17 mouse cellular contexts compared by ENCODE assay signal in genomic region chr1:98192671-98193070, GRCm38 (mm10).
DNase-seq lines count a peak whose midpoint lies in the region; ATAC-seq lines count a peak whose summit lies in the region.
"Had no signal": no experiment of that assay in that cellular context is flagged by ENCODE, and none has a peak within 500 bp of the region (broad histone marks: within the 10 kb centered on the region; RNA-seq: fewer than 3 reads in every experiment).

No protein-coding gene starts in this region.

- H3K9ac ChIP-seq in hindbrain, embryonic 13.5 days = no peak overlapping the region
- H3K9ac ChIP-seq in forebrain, embryonic 15.5 days (replicated peaks) = no peak overlapping the region
- H3K9ac ChIP-seq in midbrain, embryonic 15.5 days = no peak overlapping the region
- H3K9ac ChIP-seq: liver, embryonic 12.5 days; lung, embryonic 14.5 days had no signal

- no peaks in the 10 kb centered on the region for H3K27me3 ChIP-seq in hindbrain, embryonic 13.5 days
- H3K27me3 ChIP-seq in hindbrain, embryonic 10.5 days (ENCODE audit: insufficient read depth, poor library complexity, severe bottlenecking) = no peaks in the 10 kb centered on the region
- H3K27me3 ChIP-seq in forebrain, embryonic 15.5 days = no peaks in the 10 kb centered on the region
- no peaks in the 10 kb centered on the region for H3K27me3 ChIP-seq in midbrain, embryonic 15.5 days (replicated peaks)
- H3K27me3 ChIP-seq: liver, embryonic 12.5 days had no signal

- no peak for DNase-seq in hindbrain, embryonic 10.5 days (ENCODE audit: low spot score)
- DNase-seq in Muller cell, postnatal 12 days (ENCODE audit: inconsistent ontology term) = peak; percentile 78
- DNase-seq in urinary bladder, adult 2 months (ENCODE audit: low spot score) = no peak
- DNase-seq: adrenal gland, postnatal 36 days; B cell, adult 2 months; gastrocnemius, postnatal 25 days; heart, postnatal 14 days; kidney, adult 9 months; lung, embryonic 14.5 days; thymus, postnatal 25 days had no signal

- H3K36me3 ChIP-seq in hindbrain, embryonic 13.5 days = no peaks in the 10 kb centered on the region
- no peaks in the 10 kb centered on the region for H3K36me3 ChIP-seq in hindbrain, embryonic 10.5 days
- no peaks in the 10 kb centered on the region for H3K36me3 ChIP-seq in forebrain, embryonic 15.5 days
- no peaks in the 10 kb centered on the region for H3K36me3 ChIP-seq in midbrain, embryonic 15.5 days (replicated peaks)
- H3K36me3 ChIP-seq: liver, embryonic 12.5 days had no signal

- peak overlapping the region; percentile 73; the same call in 1 of the 2 replicates for H3K27ac ChIP-seq in hindbrain, embryonic 13.5 days
- H3K27ac ChIP-seq in hindbrain, embryonic 10.5 days = no peak overlapping the region
- peak overlapping the region; percentile 68 for H3K27ac ChIP-seq in forebrain, embryonic 15.5 days (replicated peaks)
- peak overlapping the region; percentile 65 for H3K27ac ChIP-seq in midbrain, embryonic 15.5 days
- H3K27ac ChIP-seq: liver, embryonic 12.5 days; macrophage had no signal

- no peak overlapping the region for H3K4me3 ChIP-seq in hindbrain, embryonic 13.5 days
- H3K4me3 ChIP-seq in hindbrain, embryonic 10.5 days = no peak overlapping the region
- H3K4me3 ChIP-seq in forebrain, embryonic 15.5 days = no peak overlapping the region
- no peak overlapping the region for H3K4me3 ChIP-seq in midbrain, embryonic 15.5 days
- H3K4me3 ChIP-seq: liver, embryonic 12.5 days had no signal

- peaks cover 35% of the 10 kb centered on the region for H3K4me1 ChIP-seq in hindbrain, embryonic 13.5 days (replicated peaks)
- H3K4me1 ChIP-seq in hindbrain, embryonic 10.5 days (replicated peaks) = peaks cover 38% of the 10 kb centered on the region
- H3K4me1 ChIP-seq in forebrain, embryonic 15.5 days = peaks cover 40% of the 10 kb centered on the region
- peaks cover 37% of the 10 kb centered on the region for H3K4me1 ChIP-seq in midbrain, embryonic 15.5 days
- H3K4me1 ChIP-seq: liver, embryonic 12.5 days had no signal

- 38% methylated on average over 4 of the region's 4 CpGs for WGBS in hindbrain, embryonic 13.5 days
- 82% methylated on average over 4 of the region's 4 CpGs for WGBS in hindbrain, embryonic 10.5 days
- WGBS in forebrain, embryonic 15.5 days = 13% methylated on average over 4 of the region's 4 CpGs
- WGBS in midbrain, embryonic 15.5 days = 36% methylated on average over 4 of the region's 4 CpGs

- H3K4me2 ChIP-seq in hindbrain, embryonic 13.5 days = no peak overlapping the region
- no peak overlapping the region for H3K4me2 ChIP-seq in forebrain, embryonic 15.5 days (replicated peaks)
- H3K4me2 ChIP-seq in midbrain, embryonic 15.5 days = no peak overlapping the region
- H3K4me2 ChIP-seq: heart, embryonic 11.5 days; liver, embryonic 12.5 days; lung, embryonic 14.5 days had no signal

- H3K9me3 ChIP-seq in hindbrain, embryonic 13.5 days = no peaks in the 10 kb centered on the region
- peaks cover 7% of the 10 kb centered on the region; the same call in 1 of the 2 replicates for H3K9me3 ChIP-seq in hindbrain, embryonic 10.5 days
- no peaks in the 10 kb centered on the region for H3K9me3 ChIP-seq in forebrain, embryonic 15.5 days
- H3K9me3 ChIP-seq in midbrain, embryonic 15.5 days = no peaks in the 10 kb centered on the region
- H3K9me3 ChIP-seq: liver, embryonic 12.5 days had no signal

- no peak for ATAC-seq in hindbrain, embryonic 13.5 days (ENCODE audit: low FRiP score)
- ATAC-seq in forebrain, embryonic 15.5 days (replicated peaks) = no peak
- ATAC-seq in midbrain, embryonic 15.5 days (replicated peaks) = no peak
- ATAC-seq in CD4-positive, CD25-positive, alpha-beta regulatory T cell, adult 4 months = no peak
- ATAC-seq: liver, embryonic 12.5 days had no signal
